Mouse (Mus musculus): ENCODE measurements around the gene Pnma1. TPM values are rescaled to one million over a fixed set of nuclear protein-coding genes. Genes with fewer than 3 reads are reported as not detected.

The Pnma1 gene
- polyA plus RNA-seq, 1 experiment, result 0.46 TPM

- Histone ChIP-seq H3K79me2 (ENCODE audit: control insufficient read depth, insufficient read depth) (peaks cover 48% of the 10 kb centered on the region), H3ac (ENCODE audit: control insufficient read depth, insufficient read length) (no peak overlapping the region), H3K27me3 (ENCODE audit: control insufficient read depth, insufficient read depth, insufficient read length) (no peaks in the 10 kb centered on the region), H3K4me2 (ENCODE audit: low read depth) (no peak overlapping the region), H3K36me3 (ENCODE audit: control insufficient read depth, insufficient read depth) (peaks cover 25% of the 10 kb centered on the region), H3K4me3 (no peak overlapping the region)
- TF ChIP-seq TCF12 (IDR thresholded peaks at IDR 0.05; ENCODE audit: insufficient read depth, poor library complexity, severe bottlenecking) (no peak), POLR2A (IDR thresholded peaks at IDR 0.05; ENCODE audit: insufficient read length, low read depth) (no peak), E2F4 (IDR thresholded peaks at IDR 0.05; ENCODE audit: insufficient read depth) (no peak), CEBPB (IDR thresholded peaks at IDR 0.05; ENCODE audit: insufficient read depth, poor library complexity, severe bottlenecking) (no peak), POLR2AphosphoS2 (IDR thresholded peaks at IDR 0.05; ENCODE audit: insufficient read length, low read depth) (no peak), TCF3 (IDR thresholded peaks at IDR 0.05; ENCODE audit: insufficient read length, low read depth) (no peak), MAX (IDR thresholded peaks at IDR 0.05; ENCODE audit: low read depth) (no peak), USF1 (IDR thresholded peaks at IDR 0.05; ENCODE audit: low read depth) (no peak), MYOD1 (IDR thresholded peaks at IDR 0.05; ENCODE audit: control insufficient read depth in 1 of 3, insufficient read length in 2 of 3, low read depth in 2 of 3) (no peak)
Observed at GRCm38 (mm10) chr12:84163133-84163532, 14.8 kb upstream of the Pnma1 start.

- no peak for TF ChIP-seq MAX (IDR thresholded peaks at IDR 0.05; ENCODE audit: low read depth)
- no peak for TF ChIP-seq TCF3 (IDR thresholded peaks at IDR 0.05; ENCODE audit: insufficient read length, low read depth)
- TF ChIP-seq USF1 (IDR thresholded peaks at IDR 0.05; ENCODE audit: low read depth), result no peak
- no peak for TF ChIP-seq E2F4 (IDR thresholded peaks at IDR 0.05; ENCODE audit: insufficient read depth)
- TF ChIP-seq POLR2A (IDR thresholded peaks at IDR 0.05; ENCODE audit: insufficient read length, low read depth), result no peak
- Histone ChIP-seq H3K4me2 (ENCODE audit: low read depth) (no peak overlapping the region), H3K79me2 (ENCODE audit: control insufficient read depth, insufficient read depth) (peaks cover 35% of the 10 kb centered on the region), H3K27me3 (ENCODE audit: control insufficient read depth, insufficient read depth, insufficient read length) (no peaks in the 10 kb centered on the region), H3K4me3 (no peak overlapping the region), H3K36me3 (ENCODE audit: control insufficient read depth, insufficient read depth) (peaks cover 30% of the 10 kb centered on the region), H3ac (ENCODE audit: control insufficient read depth, insufficient read length) (no peak overlapping the region)
Observed at GRCm38 (mm10) chr12:84161616-84162433, 13.5 kb upstream of the Pnma1 start.

GRCm38 (mm10) chr12:84161116-84161515 lies 12.8 kb upstream of the Pnma1 start:
- TF ChIP-seq POLR2AphosphoS2 (IDR thresholded peaks at IDR 0.05; ENCODE audit: insufficient read length, low read depth) (no peak), POLR2A (IDR thresholded peaks at IDR 0.05; ENCODE audit: insufficient read length, low read depth) (no peak), E2F4 (IDR thresholded peaks at IDR 0.05; ENCODE audit: insufficient read depth) (no peak), CEBPB (IDR thresholded peaks at IDR 0.05; ENCODE audit: insufficient read depth, poor library complexity, severe bottlenecking) (no peak), USF1 (IDR thresholded peaks at IDR 0.05; ENCODE audit: low read depth) (no peak), SRF (IDR thresholded peaks at IDR 0.05; ENCODE audit: control insufficient read depth, insufficient read length, low read depth) (no peak), TCF3 (IDR thresholded peaks at IDR 0.05; ENCODE audit: insufficient read length, low read depth) (no peak), MYOG (IDR thresholded peaks at IDR 0.05; ENCODE audit: control insufficient read depth in 1 of 3, insufficient read depth in 1 of 3, insufficient read length in 2 of 3, low read depth in 2 of 3) (no peak), TCF12 (IDR thresholded peaks at IDR 0.05; ENCODE audit: insufficient read depth, poor library complexity, severe bottlenecking) (no peak), MAX (IDR thresholded peaks at IDR 0.05; ENCODE audit: low read depth) (no peak)
- Histone ChIP-seq H3K27me3 (ENCODE audit: control insufficient read depth, insufficient read depth, insufficient read length) (no peaks in the 10 kb centered on the region), H3K36me3 (ENCODE audit: control insufficient read depth, insufficient read depth) (peaks cover 34% of the 10 kb centered on the region), H3ac (ENCODE audit: control insufficient read depth, insufficient read length) (no peak overlapping the region), H3K4me3 (no peak overlapping the region), H3K4me2 (ENCODE audit: low read depth) (no peak overlapping the region), H3K79me2 (ENCODE audit: control insufficient read depth, insufficient read depth) (peaks cover 29% of the 10 kb centered on the region)

GRCm38 (mm10) chr12:84160491-84160890 lies 12.2 kb upstream of the Pnma1 start:
- no peak overlapping the region for H3ac ChIP-seq (ENCODE audit: control insufficient read depth, insufficient read length)
- no peaks in the 10 kb centered on the region for H3K27me3 ChIP-seq (ENCODE audit: control insufficient read depth, insufficient read depth, insufficient read length)

GRCm38 (mm10) chr12:84158156-84158555 lies 9.9 kb upstream of the Pnma1 start:
- no peak for TF ChIP-seq REST (IDR thresholded peaks at IDR 0.05; ENCODE audit: insufficient read depth, insufficient read length)
- no peak for TF ChIP-seq POLR2A (IDR thresholded peaks at IDR 0.05; ENCODE audit: insufficient read length, low read depth)
- no peak for TF ChIP-seq MYOD1 (IDR thresholded peaks at IDR 0.05; ENCODE audit: control insufficient read depth in 1 of 3, insufficient read length in 2 of 3, low read depth in 2 of 3)
- no peak for TF ChIP-seq MAX (IDR thresholded peaks at IDR 0.05; ENCODE audit: low read depth)
- Histone ChIP-seq H3K4me2 (ENCODE audit: low read depth) (no peak overlapping the region), H3ac (ENCODE audit: control insufficient read depth, insufficient read length) (no peak overlapping the region), H3K4me3 (no peak overlapping the region), H3K27me3 (ENCODE audit: control insufficient read depth, insufficient read depth, insufficient read length) (no peaks in the 10 kb centered on the region), H3K79me2 (ENCODE audit: control insufficient read depth, insufficient read depth) (peaks cover 4% of the 10 kb centered on the region), H3K36me3 (ENCODE audit: control insufficient read depth, insufficient read depth) (peaks cover 40% of the 10 kb centered on the region)

More at GRCm38 (mm10) chr12:84160491-84160890, 12.2 kb upstream of the Pnma1 start:
- peaks cover 36% of the 10 kb centered on the region for H3K36me3 ChIP-seq (ENCODE audit: control insufficient read depth, insufficient read depth)
- no peak overlapping the region for H3K4me3 ChIP-seq
- peaks cover 24% of the 10 kb centered on the region for H3K79me2 ChIP-seq (ENCODE audit: control insufficient read depth, insufficient read depth)
- H3K4me2 ChIP-seq (ENCODE audit: low read depth), result no peak overlapping the region
- TF ChIP-seq TCF12 (IDR thresholded peaks at IDR 0.05; ENCODE audit: insufficient read depth, poor library complexity, severe bottlenecking) (no peak), POLR2A (IDR thresholded peaks at IDR 0.05; ENCODE audit: insufficient read length, low read depth) (no peak), SRF (IDR thresholded peaks at IDR 0.05; ENCODE audit: control insufficient read depth, insufficient read length, low read depth) (no peak), CEBPB (IDR thresholded peaks at IDR 0.05; ENCODE audit: insufficient read depth, poor library complexity, severe bottlenecking) (no peak), MYOD1 (IDR thresholded peaks at IDR 0.05; ENCODE audit: control insufficient read depth in 1 of 3, insufficient read length in 2 of 3, low read depth in 2 of 3) (no peak), POLR2AphosphoS2 (IDR thresholded peaks at IDR 0.05; ENCODE audit: insufficient read length, low read depth) (no peak), TCF3 (IDR thresholded peaks at IDR 0.05; ENCODE audit: insufficient read length, low read depth) (no peak), E2F4 (IDR thresholded peaks at IDR 0.05; ENCODE audit: insufficient read depth) (no peak), MYOG (IDR thresholded peaks at IDR 0.05; ENCODE audit: control insufficient read depth in 1 of 3, insufficient read depth in 1 of 3, insufficient read length in 2 of 3, low read depth in 2 of 3) (no peak), USF1 (IDR thresholded peaks at IDR 0.05; ENCODE audit: low read depth) (no peak), MAX (IDR thresholded peaks at IDR 0.05; ENCODE audit: low read depth) (no peak), REST (IDR thresholded peaks at IDR 0.05; ENCODE audit: insufficient read depth, insufficient read length) (no peak)
